Mouse (Mus musculus) midbrain, embryonic 13.5 days (tissue): ENCODE measurements at regions not wholly inside any gene's neighbourhood (a gene's known extent, or its start where the extent isn't known, plus 50 kb on each side); places are given as distances from the start of the nearest gene placed in this dataset. TPM values are rescaled to one million over a fixed set of nuclear protein-coding genes. Genes with fewer than 3 reads are reported as not detected.
A peak's percentile ranks its signal among the peaks of the same experiment; 100 is the strongest.

Source experiments
- ATAC-seq: fragments of 200-750 bp; cut with Nextera tagmentation; 2 replicates; pipeline ENCODE4 v1.8.0; 2017; ENCODE audit warnings: mild to moderate bottlenecking, moderate TSS enrichment, moderate library complexity
- H3K27ac ChIP-seq: fragments of 300-500 bp; sonication (generic); 2 replicates; pipeline ENCODE4 v1.5.1; 2015; ENCODE audit warnings: inconsistent platforms, mild to moderate bottlenecking, moderate library complexity
- H3K27me3 ChIP-seq: fragments of 300-500 bp; sonication (generic); 2 replicates; pipeline ENCODE4 v1.6.1; 2015; ENCODE audit warnings: mild to moderate bottlenecking, inconsistent platforms
- H3K36me3 ChIP-seq: fragments of 300-500 bp; sonication (generic); 2 replicates; pipeline ENCODE4 v1.6.1; 2015; ENCODE audit warnings: mild to moderate bottlenecking, inconsistent platforms
- H3K4me1 ChIP-seq: fragments of 300-500 bp; sonication (generic); replicated peaks from 2 replicates; pipeline ENCODE4 v1.6.1; 2015; ENCODE audit warnings: inconsistent platforms
- H3K4me2 ChIP-seq: fragments of 300-500 bp; sonication (generic); replicated peaks from 2 replicates; pipeline ENCODE4 v1.6.1; 2015; ENCODE audit warnings: moderate library complexity, mild to moderate bottlenecking, inconsistent platforms
- H3K4me3 ChIP-seq: fragments of 300-500 bp; sonication (generic); replicated peaks from 2 replicates; pipeline ENCODE4 v1.5.1; 2015; ENCODE audit warnings: mild to moderate bottlenecking, inconsistent platforms
- H3K9ac ChIP-seq: fragments of 300-500 bp; sonication (generic); replicated peaks from 2 replicates; pipeline ENCODE4 v1.6.1; 2015; ENCODE audit warnings: mild to moderate bottlenecking, inconsistent platforms
- H3K9me3 ChIP-seq: fragments of 300-500 bp; sonication (generic); 2 replicates; pipeline ENCODE4 v1.6.1; 2016; ENCODE audit warnings: mild to moderate bottlenecking, inconsistent platforms
- WGBS: fragments of 180-500 bp; shearing (Covaris S2); methylation state at CpG from one replicate; pipeline ENCODE4 v1.1.7; 2015; 5-methylcytosine and 5-hydroxymethylcytosine counted together
- microRNA-seq: library from miRNA; unstranded; fragments of <30 nt; microRNA quantifications from one replicate; pipeline ENCODE4, GENCODE M21; 2016

GRCm38 (mm10) chr15:22208991-22209390 is 339.8 kb upstream of the Cdh18 start:
- peak; percentile 60; the same call in 1 of the 2 replicates for ATAC-seq

GRCm38 (mm10) chr15:22232629-22233028 is 316.2 kb upstream of the Cdh18 start:
- Histone ChIP-seq H3K4me2 (no peak overlapping the region), H3K27ac (no peak overlapping the region), H3K27me3 (no peaks in the 10 kb centered on the region), H3K4me3 (no peak overlapping the region), H3K4me1 (no peaks in the 10 kb centered on the region), H3K36me3 (no peaks in the 10 kb centered on the region), H3K9me3 (no peaks in the 10 kb centered on the region), H3K9ac (no peak overlapping the region)
- 76% methylated on average over 4 of the region's 4 CpGs for WGBS
- no peak for ATAC-seq

More at GRCm38 (mm10) chr15:22208991-22209390, 339.8 kb upstream of the Cdh18 start:
- Histone ChIP-seq H3K4me1 (no peaks in the 10 kb centered on the region), H3K36me3 (no peaks in the 10 kb centered on the region), H3K9me3 (no peaks in the 10 kb centered on the region), H3K27me3 (no peaks in the 10 kb centered on the region), H3K4me2 (no peak overlapping the region), H3K4me3 (no peak overlapping the region), H3K27ac (no peak overlapping the region), H3K9ac (no peak overlapping the region)
- WGBS = 87% methylated on average over 1 of the region's 1 CpGs

GRCm38 (mm10) chr15:22280919-22281318 is 267.9 kb upstream of the Cdh18 start:
- Histone ChIP-seq H3K4me1 (no peaks in the 10 kb centered on the region), H3K27ac (no peak overlapping the region), H3K9ac (no peak overlapping the region), H3K27me3 (no peaks in the 10 kb centered on the region), H3K4me2 (no peak overlapping the region), H3K9me3 (no peaks in the 10 kb centered on the region), H3K4me3 (no peak overlapping the region), H3K36me3 (no peaks in the 10 kb centered on the region)
- no peak for ATAC-seq
- 74% methylated on average over 1 of the region's 1 CpGs for WGBS

- H3K9me3 ChIP-seq = no peaks in the 10 kb centered on the region
- H3K4me1 ChIP-seq = no peaks in the 10 kb centered on the region
- no peak overlapping the region for H3K4me3 ChIP-seq
- H3K27ac ChIP-seq = no peak overlapping the region
- WGBS = 86% methylated on average over 5 of the region's 5 CpGs
- no peaks in the 10 kb centered on the region for H3K36me3 ChIP-seq
- no peak overlapping the region for H3K9ac ChIP-seq
- ATAC-seq = no peak
- no peak overlapping the region for H3K4me2 ChIP-seq
- no peaks in the 10 kb centered on the region for H3K27me3 ChIP-seq
These were observed 237.8 kb upstream of the Cdh18 start for GRCm38 (mm10) chr15:22311016-22311415.

GRCm38 (mm10) chr15:22318992-22319391 is 229.8 kb upstream of the Cdh18 start:
- no peak for ATAC-seq
- Histone ChIP-seq H3K9me3 (no peaks in the 10 kb centered on the region), H3K27ac (no peak overlapping the region), H3K9ac (no peak overlapping the region), H3K4me3 (no peak overlapping the region), H3K27me3 (no peaks in the 10 kb centered on the region), H3K4me1 (no peaks in the 10 kb centered on the region), H3K4me2 (no peak overlapping the region), H3K36me3 (no peaks in the 10 kb centered on the region)
- 88% methylated on average over 7 of the region's 7 CpGs for WGBS

- H3K4me2 ChIP-seq = no peak overlapping the region
- H3K4me3 ChIP-seq = no peak overlapping the region
- no peak for ATAC-seq
- WGBS = 72% methylated on average over 3 of the region's 3 CpGs
- no peaks in the 10 kb centered on the region for H3K9me3 ChIP-seq
- no peaks in the 10 kb centered on the region for H3K36me3 ChIP-seq
- H3K9ac ChIP-seq = no peak overlapping the region
- H3K27me3 ChIP-seq = no peaks in the 10 kb centered on the region
- H3K27ac ChIP-seq = no peak overlapping the region
- no peaks in the 10 kb centered on the region for H3K4me1 ChIP-seq
These were observed 209.9 kb upstream of the Cdh18 start for GRCm38 (mm10) chr15:22338941-22339340.

GRCm38 (mm10) chr15:22344321-22344720 is 204.5 kb upstream of the Cdh18 start:
- H3K27ac ChIP-seq = no peak overlapping the region
- H3K9me3 ChIP-seq = no peaks in the 10 kb centered on the region
- no peaks in the 10 kb centered on the region for H3K27me3 ChIP-seq
- H3K4me1 ChIP-seq = peaks cover 3% of the 10 kb centered on the region; the same call in 1 of the 2 replicates
- no peak overlapping the region for H3K4me3 ChIP-seq
- ATAC-seq = peak; percentile 45; the same call in 1 of the 2 replicates
- H3K9ac ChIP-seq = no peak overlapping the region
- no peak overlapping the region for H3K4me2 ChIP-seq
- no peaks in the 10 kb centered on the region for H3K36me3 ChIP-seq

GRCm38 (mm10) chr15:22351502-22351901 is 197.3 kb upstream of the Cdh18 start:
- Histone ChIP-seq H3K4me2 (no peak overlapping the region), H3K9ac (no peak overlapping the region), H3K4me3 (no peak overlapping the region), H3K36me3 (no peaks in the 10 kb centered on the region), H3K4me1 (no peaks in the 10 kb centered on the region), H3K27me3 (no peaks in the 10 kb centered on the region), H3K27ac (no peak overlapping the region), H3K9me3 (no peaks in the 10 kb centered on the region)
- ATAC-seq = no peak
- 84% methylated on average over 1 of the region's 1 CpGs for WGBS

Small RNAs in the stretch of these regions (microRNA-seq; reads per million reads assigned to microRNA genes)
- not detected for gene Gm27525
